Mouse (Mus musculus) myocyte (in vitro differentiated cells): ENCODE measurements around the gene Ninj2.

Experiments
- CEBPB ChIP-seq: IDR thresholded peaks from 2 replicates; pipeline ENCODE4 v1.6.1; 2011; ENCODE audit warnings: mild to moderate bottlenecking, moderate library complexity; ENCODE audit not compliant: poor library complexity, insufficient read depth, severe bottlenecking
- E2F4 ChIP-seq: IDR thresholded peaks from one replicate; pipeline ENCODE4 v1.6.1; 2011; ENCODE audit warnings: mild to moderate bottlenecking, control low read depth, moderate library complexity; ENCODE audit not compliant: insufficient read depth
- MAX ChIP-seq: IDR thresholded peaks from one replicate; pipeline ENCODE4 v1.6.1; 2011; ENCODE audit warnings: low read depth, mild to moderate bottlenecking, control low read depth
- MYOD1 ChIP-seq, 3 experiments: IDR thresholded peaks; one replicate each; pipeline ENCODE4 v1.6.1; 2011; ENCODE audit warnings: control low read depth in 2 of 3, low read depth in 2 of 3, mild to moderate bottlenecking in 2 of 3, moderate library complexity in 1 of 3; ENCODE audit not compliant: insufficient read length in 2 of 3, control insufficient read depth in 1 of 3
- MYOG ChIP-seq, 3 experiments: IDR thresholded peaks; one replicate each; pipeline ENCODE4 v1.6.1; 2011; ENCODE audit warnings: control low read depth in 2 of 3, low read depth in 2 of 3, mild to moderate bottlenecking in 2 of 3; ENCODE audit not compliant: insufficient read length in 2 of 3, control insufficient read depth in 1 of 3, insufficient read depth in 1 of 3
- POLR2A ChIP-seq: IDR thresholded peaks from one replicate; pipeline ENCODE4 v1.6.1; 2011; ENCODE audit warnings: low read depth, mild to moderate bottlenecking, control low read depth, moderate library complexity; ENCODE audit not compliant: insufficient read length
- POLR2AphosphoS2 ChIP-seq: IDR thresholded peaks from one replicate; pipeline ENCODE4 v1.6.1; 2011; ENCODE audit warnings: low read depth, control low read depth; ENCODE audit not compliant: insufficient read length
- REST ChIP-seq: IDR thresholded peaks from one replicate; pipeline ENCODE4 v1.6.1; 2011; ENCODE audit warnings: mild to moderate bottlenecking, control low read depth, moderate library complexity; ENCODE audit not compliant: insufficient read depth, insufficient read length
- SRF ChIP-seq: IDR thresholded peaks from one replicate; pipeline ENCODE4 v1.6.1; 2011; ENCODE audit warnings: low read depth; ENCODE audit not compliant: control insufficient read depth, insufficient read length
- TCF12 ChIP-seq: IDR thresholded peaks from one replicate; pipeline ENCODE4 v1.6.1; 2011; ENCODE audit warnings: mild to moderate bottlenecking, control low read depth; ENCODE audit not compliant: poor library complexity, insufficient read depth, severe bottlenecking
- TCF3 ChIP-seq: IDR thresholded peaks from one replicate; pipeline ENCODE4 v1.6.1; 2011; ENCODE audit warnings: low read depth, control low read depth; ENCODE audit not compliant: insufficient read length
- USF1 ChIP-seq: IDR thresholded peaks from one replicate; pipeline ENCODE4 v1.6.1; 2011; ENCODE audit warnings: low read depth, mild to moderate bottlenecking, control low read depth, moderate library complexity

- TF ChIP-seq POLR2A (no peak), REST (no peak), USF1 (no peak), E2F4 (no peak), MYOG (IDR thresholded peaks at IDR 0.05; ENCODE audit: control insufficient read depth in 1 of 3, insufficient read depth in 1 of 3, insufficient read length in 2 of 3, low read depth in 2 of 3) (no peak), TCF3 (no peak), CEBPB (no peak), SRF (no peak), MAX (no peak), TCF12 (no peak), MYOD1 (IDR thresholded peaks at IDR 0.05; ENCODE audit: control insufficient read depth in 1 of 3, insufficient read length in 2 of 3, low read depth in 2 of 3) (peak in 2 of 3 experiments; percentile 16 to 91), POLR2AphosphoS2 (no peak)
These were observed 41.6 kb downstream of the Ninj2 start for GRCm38 (mm10) chr6:120134748-120135147.
